Mouse (Mus musculus) ovary, postnatal 36 days (tissue): Measurements from ENCODE around the gene D5Ertd577e.
"Not testable (repeated sequence)": the region's sequence is repeated elsewhere in the genome, so short reads cannot be mapped to it uniquely, and the experiment has no call there.

Experiments
- DNase-seq: peaks from one replicate; pipeline ENCODE4 v3.0.0; 2022; ENCODE audit warnings: low spot score, mixed read lengths

The D5Ertd577e gene

GRCm38 (mm10) chr5:95456506-95456905 lies at the start of gene D5Ertd577e:
Gene D5Ertd577e, plus strand, starts transcription at chr5:95456806.
- DNase-seq: not testable (repeated sequence)

GRCm38 (mm10) chr5:95510458-95510857 lies 53.9 kb downstream of the D5Ertd577e start, which contains the start of gene Gm3286:
Gene Gm3286, plus strand, starts transcription at chr5:95510758.
- not testable (repeated sequence) for DNase-seq
